Mouse (Mus musculus) G1E (cell line): Measurements from ENCODE around the gene Gpr85. TPM values are rescaled to one million over a fixed set of nuclear protein-coding genes. Genes with fewer than 3 reads are reported as not detected.

Source experiments
- ATAC-seq: 2 replicates; pipeline ENCODE4 v1.8.0; 2016; ENCODE audit warnings: mild to moderate bottlenecking; ENCODE audit not compliant: insufficient number of reproducible peaks, poor library complexity, low FRiP score, severe bottlenecking; ENCODE audit errors: extremely low read depth
- DNase-seq: peaks from one replicate; pipeline ENCODE4 v3.0.0; 2012; ENCODE audit warnings: low spot score
- H3K27me3 ChIP-seq: 2 replicates; pipeline ENCODE4 v1.6.1; 2012; ENCODE audit warnings: mild to moderate bottlenecking, low read length, inconsistent platforms; ENCODE audit not compliant: insufficient read depth
- H3K36me3 ChIP-seq: replicated peaks from 2 replicates; pipeline ENCODE3; 2012; ENCODE audit warnings: mild to moderate bottlenecking, inconsistent platforms
- H3K4me1 ChIP-seq: 2 replicates; pipeline ENCODE4 v1.6.1; 2012; ENCODE audit warnings: low read depth, low read length, inconsistent platforms, mixed read lengths; ENCODE audit not compliant: insufficient read depth
- H3K4me3 ChIP-seq: 2 replicates; pipeline ENCODE4 v1.5.1; 2012; ENCODE audit warnings: low read depth, mild to moderate bottlenecking, inconsistent platforms, low read length, moderate library complexity, mixed read lengths
- H3K9me3 ChIP-seq: replicated peaks from 2 replicates; pipeline ENCODE4 v1.6.1; 2012; ENCODE audit warnings: inconsistent platforms
- CTCF ChIP-seq: IDR thresholded peaks from 2 replicates; pipeline ENCODE4 v1.5.1; 2012; ENCODE audit warnings: low read depth, low read length, inconsistent platforms, mixed read lengths
- GATA1 ChIP-seq: IDR thresholded peaks from 2 replicates; pipeline ENCODE4 v1.6.1; 2012; ENCODE audit warnings: borderline replicate concordance, low read length, inconsistent platforms, mixed read lengths
- GATA2 ChIP-seq: IDR thresholded peaks from 2 replicates; pipeline ENCODE4 v1.6.1; 2012; ENCODE audit warnings: low read depth, low read length, inconsistent platforms, borderline replicate concordance
- POLR2AphosphoS5 ChIP-seq: IDR thresholded peaks from 2 replicates; pipeline ENCODE4 v1.6.1; 2012; ENCODE audit warnings: low read depth, low read length, inconsistent platforms; ENCODE audit not compliant: insufficient replicate concordance
- TAL1 ChIP-seq: conservative IDR thresholded peaks from 2 replicates; pipeline ENCODE4 v1.6.1; 2012; ENCODE audit warnings: low read depth, low read length, inconsistent platforms, mixed read lengths
- polyA plus RNA-seq: library from polyadenylated mRNA; stranded (reverse); fragments of >175 nt; gene quantifications from 2 replicates; pipeline ENCODE4 v1.2.3, GENCODE M21; 2012
- total RNA-seq, 2 experiments: library from RNA; stranded (forward) in 1 of 2; stranded (reverse) in 1 of 2; fragments of 200-1000 nt in 1 of 2; fragments of >200 nt in 1 of 2; fragmentation: Nextera tagmentation in 1 of 2; gene quantifications; 2 replicates each; pipeline ENCODE4 v1.2.3; 2014 to 2017

Gene Gpr85
- total and polyA plus RNA-seq, 3 experiments: 0.27 TPM; not detected in 2

DNA sequence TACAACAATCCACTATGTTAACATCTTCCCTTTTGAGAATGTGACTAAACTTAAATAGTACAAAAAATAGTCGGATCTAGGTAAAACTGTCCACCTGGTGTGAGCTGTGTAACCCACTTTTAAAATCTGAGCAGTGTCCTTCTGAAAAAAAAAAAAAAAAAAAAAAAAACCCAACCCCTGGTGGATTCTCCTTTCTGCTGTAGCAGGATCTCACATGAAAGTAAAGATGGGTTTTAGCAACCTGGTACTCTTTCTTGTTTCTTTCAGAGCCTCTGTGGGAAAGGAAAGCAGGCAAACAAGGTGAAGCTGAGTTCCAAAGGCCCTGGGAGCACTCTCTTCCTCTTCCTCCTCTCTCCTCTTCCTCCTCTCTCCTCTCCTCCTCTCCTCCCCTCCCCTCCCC is 10.9 kb downstream of the Gpr85 start:
- no peak for DNase-seq
- Histone ChIP-seq H3K27me3 (peaks cover 9% of the 10 kb centered on the region), H3K36me3 (no peaks in the 10 kb centered on the region), H3K4me1 (no peaks in the 10 kb centered on the region), H3K4me3 (no peak overlapping the region), H3K9me3 (no peaks in the 10 kb centered on the region)
- no peak for ATAC-seq
- TF ChIP-seq TAL1 (no peak), GATA2 (no peak), GATA1 (no peak), POLR2AphosphoS5 (no peak), CTCF (no peak)

DNA sequence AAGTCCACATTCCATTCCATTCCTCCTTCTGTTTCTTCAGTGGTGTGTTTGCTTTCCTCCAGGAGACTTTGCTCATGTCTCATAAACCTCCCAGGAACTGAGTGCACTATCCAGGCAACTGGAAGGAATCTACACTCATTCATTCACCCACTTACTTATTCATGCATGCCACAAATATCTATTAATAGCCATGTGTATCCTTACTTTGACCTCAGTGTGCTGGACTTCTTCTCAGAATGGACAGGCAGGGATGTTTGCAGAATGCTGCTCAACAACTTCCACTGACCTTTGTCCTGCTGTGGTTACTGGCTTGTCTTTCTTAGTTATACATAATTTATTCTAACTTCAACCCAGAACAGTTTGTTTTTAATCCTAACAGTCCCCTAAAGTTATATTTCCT is 23.1 kb downstream of the Gpr85 start:
- no peak overlapping the region for H3K4me3 ChIP-seq
- H3K4me1 ChIP-seq: no peaks in the 10 kb centered on the region
- no peaks in the 10 kb centered on the region for H3K9me3 ChIP-seq
- ATAC-seq: no peak
- H3K27me3 ChIP-seq: no peaks in the 10 kb centered on the region
- no peaks in the 10 kb centered on the region for H3K36me3 ChIP-seq
- no peak for DNase-seq
- TF ChIP-seq POLR2AphosphoS5 (no peak), TAL1 (no peak), GATA2 (no peak), CTCF (no peak), GATA1 (no peak)

GRCm38 (mm10) chr6:13812157-13812556 is 27.6 kb downstream of the Gpr85 start:
- ATAC-seq: no peak

DNA sequence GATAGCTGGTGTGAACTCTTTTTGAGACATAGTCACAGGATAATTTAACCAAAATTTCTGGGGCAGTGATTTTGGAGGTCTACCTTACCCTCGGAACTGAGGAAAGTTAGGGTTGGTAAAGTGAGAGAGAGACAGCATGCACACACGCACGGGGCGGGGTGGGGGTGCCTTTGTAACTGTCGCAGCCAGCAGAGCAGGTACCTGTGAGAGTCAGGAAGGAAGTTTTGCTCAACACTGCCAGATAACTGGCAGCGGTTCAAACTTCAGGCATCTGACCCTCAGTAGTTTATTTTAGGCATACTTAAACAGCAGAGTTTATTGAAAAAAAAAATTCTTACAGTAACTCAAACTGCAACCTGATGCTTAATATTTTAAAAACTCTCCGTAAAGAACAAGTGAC is 39.7 kb downstream of the Gpr85 start:
- Histone ChIP-seq H3K36me3 (no peaks in the 10 kb centered on the region), H3K4me1 (no peaks in the 10 kb centered on the region), H3K4me3 (no peak overlapping the region), H3K9me3 (no peaks in the 10 kb centered on the region), H3K27me3 (no peaks in the 10 kb centered on the region)
- DNase-seq: no peak
- no peak for TF ChIP-seq POLR2AphosphoS5
- TF ChIP-seq TAL1: no peak
- no peak for ATAC-seq

More at GRCm38 (mm10) chr6:13812157-13812556, 27.6 kb downstream of the Gpr85 start:
- Histone ChIP-seq H3K4me3 (no peak overlapping the region), H3K27me3 (no peaks in the 10 kb centered on the region), H3K4me1 (no peaks in the 10 kb centered on the region), H3K9me3 (no peaks in the 10 kb centered on the region), H3K36me3 (no peaks in the 10 kb centered on the region)
- TF ChIP-seq GATA2 (no peak), CTCF (no peak), POLR2AphosphoS5 (no peak)
- no peak for DNase-seq

GRCm38 (mm10) chr6:13797389-13797788 is 42.4 kb downstream of the Gpr85 start:
- ATAC-seq: no peak
- no peak for DNase-seq
- Histone ChIP-seq H3K4me3 (no peak overlapping the region), H3K4me1 (no peaks in the 10 kb centered on the region), H3K36me3 (no peaks in the 10 kb centered on the region), H3K27me3 (no peaks in the 10 kb centered on the region), H3K9me3 (no peaks in the 10 kb centered on the region)
- TF ChIP-seq GATA2: no peak
- no peak for TF ChIP-seq GATA1
- no peak for TF ChIP-seq TAL1
- TF ChIP-seq POLR2AphosphoS5: no peak
- no peak for TF ChIP-seq CTCF

Other genes with a start within 250 kb of the Gpr85 start
- 41.6 and 44.6 TPM in 2 replicates for gene Tmem168, start 231.8 kb downstream of the Gpr85 start, total RNA-seq (2014; fragmentation: Nextera tagmentation)
- gene Tmem168, start 231.8 kb downstream of the Gpr85 start, total RNA-seq (2017): 44.1 and 50.0 TPM in 2 replicates
- 9.7 and 11.0 TPM in 2 replicates for gene Tmem168, start 231.8 kb downstream of the Gpr85 start, polyA plus RNA-seq
- 21.3 and 28.3 TPM in 2 replicates for gene Bmt2, start 162.0 kb downstream of the Gpr85 start, total RNA-seq (2014; fragmentation: Nextera tagmentation)
- 38.6 and 40.5 TPM in 2 replicates for gene Bmt2, start 162.0 kb downstream of the Gpr85 start, total RNA-seq (2017)
- 2.0 and 2.5 TPM in 2 replicates for gene Bmt2, start 162.0 kb downstream of the Gpr85 start, polyA plus RNA-seq
- gene 2610001J05Rik, start 31.6 kb upstream of the Gpr85 start, total RNA-seq (2014; fragmentation: Nextera tagmentation): 19.0 and 25.8 TPM in 2 replicates
- 64.9 and 72.9 TPM in 2 replicates for gene 2610001J05Rik, start 31.6 kb upstream of the Gpr85 start, total RNA-seq (2017)
- gene 2610001J05Rik, start 31.6 kb upstream of the Gpr85 start, polyA plus RNA-seq: 21.0 and 30.2 TPM in 2 replicates